Mouse (Mus musculus) spleen, postnatal 4 days (tissue): ENCODE measurements around the gene Scand1.

Experiments used
- DNase-seq, 2 experiments: peaks; one replicate each; pipeline ENCODE4 v3.0.0; 2022; ENCODE audit warnings: low spot score in 2 of 2

The Scand1 gene

DNA sequence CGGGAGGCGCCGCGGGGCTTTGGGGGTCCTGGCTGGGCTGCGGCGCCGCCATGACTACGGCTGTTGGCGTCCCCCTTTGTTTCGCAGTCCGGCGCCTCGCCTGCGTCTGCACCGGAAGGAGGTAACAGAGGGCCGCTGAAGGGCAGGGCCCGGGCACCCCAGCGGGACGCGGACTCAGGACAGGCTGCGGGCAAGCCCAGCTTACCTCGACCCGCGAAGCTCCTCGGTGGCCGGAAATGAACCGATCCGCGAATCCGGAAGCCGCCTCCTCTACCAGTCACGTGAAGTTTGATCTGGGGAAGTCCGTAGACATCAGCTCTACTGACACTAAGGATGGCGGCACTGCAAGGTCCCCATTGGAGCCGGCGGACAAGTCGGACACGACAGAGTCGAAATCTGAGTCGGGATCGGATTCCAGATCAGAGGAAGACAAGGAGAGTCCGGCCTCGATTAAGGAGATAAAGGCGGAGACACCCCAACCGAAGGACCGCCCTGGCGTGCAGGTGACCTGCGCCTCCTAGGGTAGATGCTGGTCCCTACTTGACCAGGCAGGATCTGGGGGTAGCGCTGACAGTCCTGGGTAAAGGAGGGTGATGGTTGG, at the start of gene Scand1, which contains the start of gene Cnbd2:
Gene Scand1, minus strand, starts transcription at position 408 of the 601 bp plus-strand sequence.
Gene Cnbd2, plus strand, starts transcription at position 3 of the 601 bp plus-strand sequence.
- peak; percentile 81 to 89 for DNase-seq

DNA sequence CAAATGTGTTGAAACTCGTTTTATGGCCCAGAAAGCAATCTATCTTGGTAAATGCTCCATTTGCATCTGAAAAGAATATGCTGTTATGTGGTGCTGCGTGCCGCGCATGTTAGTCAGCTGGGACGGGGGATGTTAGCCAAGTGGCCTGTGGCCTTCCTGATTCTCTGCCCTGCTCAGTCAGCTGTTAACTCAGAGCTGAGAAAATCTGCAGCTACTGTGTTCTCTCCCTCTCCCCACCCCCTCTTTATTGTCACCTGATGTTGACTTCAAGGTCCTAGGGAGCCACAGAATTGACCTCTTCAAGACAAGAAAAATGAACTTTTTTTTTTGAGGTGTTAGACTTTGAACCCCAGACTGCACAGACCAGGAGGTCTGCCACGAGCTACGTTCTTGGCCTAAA, 43.5 kb upstream of the Scand1 start:
- DNase-seq = no peak

DNA sequence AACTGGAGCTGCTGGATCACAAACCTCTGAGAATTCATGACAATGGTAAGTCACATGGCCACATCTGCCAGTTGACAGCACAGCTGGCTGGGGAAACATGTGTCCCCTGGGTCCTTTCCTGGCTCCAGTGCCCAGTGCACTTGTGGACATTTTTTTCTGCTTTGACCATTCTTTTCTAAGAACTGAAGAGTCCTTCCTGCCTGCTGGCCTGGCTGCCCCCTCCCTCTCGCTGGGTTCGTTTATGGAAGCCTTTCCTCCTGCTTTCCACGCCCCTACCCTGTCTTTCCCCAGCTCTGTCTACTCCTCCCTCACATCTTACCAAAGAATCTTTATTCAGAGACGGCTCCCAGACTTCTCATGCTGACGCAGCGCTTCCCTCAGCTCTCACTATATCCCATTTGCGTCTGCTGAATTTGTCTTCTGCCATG, 40.8 kb upstream of the Scand1 start:
- no peak for DNase-seq

GRCm38 (mm10) chr2:156352413-156353165, 40.1 kb upstream of the Scand1 start:
- DNase-seq = no peak

DNA sequence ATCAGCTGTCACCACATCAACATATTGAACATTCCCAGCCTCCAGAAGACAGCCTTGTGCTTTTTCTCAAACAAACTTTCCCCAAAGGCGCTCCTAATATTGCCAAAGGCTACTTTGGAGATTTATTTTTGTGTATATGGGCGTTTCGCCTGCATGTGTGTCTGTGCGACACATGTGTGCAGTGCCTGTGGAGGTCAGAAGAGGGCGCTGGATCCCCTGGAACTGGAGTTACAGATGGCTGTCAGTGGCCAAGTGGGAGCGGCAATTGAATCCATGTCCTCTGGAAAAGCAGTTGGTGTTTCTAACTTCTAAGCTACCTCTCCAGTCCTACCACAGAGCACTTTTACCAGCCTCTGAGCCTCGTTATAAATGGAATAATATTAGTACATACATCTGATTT, 38.7 kb upstream of the Scand1 start:
- DNase-seq = no peak

- no peak for DNase-seq
Measured at GRCm38 (mm10) chr2:156349286-156349848, 36.9 kb upstream of the Scand1 start.

DNA sequence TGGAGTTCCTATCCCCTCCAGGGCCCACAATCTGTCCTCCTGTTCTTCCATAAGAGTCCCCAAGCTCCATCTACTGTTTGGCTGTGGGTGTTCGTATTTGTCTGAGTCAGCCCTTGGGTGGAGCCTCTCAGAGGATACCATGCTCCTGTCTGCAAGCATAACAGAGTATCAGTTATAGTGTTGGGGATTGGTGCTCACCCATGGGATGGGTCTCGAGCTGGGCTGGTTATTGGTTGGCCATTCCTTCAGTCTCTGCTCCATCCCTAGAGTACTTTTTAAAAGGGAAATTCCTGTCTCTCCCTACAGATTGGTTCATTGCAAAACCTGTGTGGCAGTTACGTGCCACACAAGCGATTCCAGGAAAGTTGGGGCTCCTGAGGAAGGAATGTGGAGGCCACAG, 36.3 kb upstream of the Scand1 start:
- DNase-seq = no peak

- no peak for DNase-seq
Measured at GRCm38 (mm10) chr2:156344775-156345532, 32.5 kb upstream of the Scand1 start.

DNA sequence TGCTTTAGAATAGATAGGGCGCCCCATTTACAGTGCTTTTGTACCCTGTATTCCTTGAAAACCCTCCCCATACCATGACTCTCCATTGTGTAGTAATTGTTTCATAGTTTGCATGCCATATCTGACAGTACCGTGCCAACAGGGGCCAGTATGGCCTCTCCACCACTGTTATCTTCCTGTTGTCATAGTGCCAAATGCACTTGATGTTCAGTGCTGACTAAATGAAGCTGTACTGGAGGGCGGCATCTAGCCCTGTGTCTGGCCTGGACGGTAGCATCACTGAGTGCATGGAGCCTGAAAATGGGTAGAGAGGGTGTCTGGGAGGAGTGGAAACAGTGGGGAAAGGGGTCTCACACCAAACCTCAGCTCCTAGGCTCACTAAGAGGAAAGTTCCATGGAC, 27.6 kb upstream of the Scand1 start:
- no peak for DNase-seq

DNA sequence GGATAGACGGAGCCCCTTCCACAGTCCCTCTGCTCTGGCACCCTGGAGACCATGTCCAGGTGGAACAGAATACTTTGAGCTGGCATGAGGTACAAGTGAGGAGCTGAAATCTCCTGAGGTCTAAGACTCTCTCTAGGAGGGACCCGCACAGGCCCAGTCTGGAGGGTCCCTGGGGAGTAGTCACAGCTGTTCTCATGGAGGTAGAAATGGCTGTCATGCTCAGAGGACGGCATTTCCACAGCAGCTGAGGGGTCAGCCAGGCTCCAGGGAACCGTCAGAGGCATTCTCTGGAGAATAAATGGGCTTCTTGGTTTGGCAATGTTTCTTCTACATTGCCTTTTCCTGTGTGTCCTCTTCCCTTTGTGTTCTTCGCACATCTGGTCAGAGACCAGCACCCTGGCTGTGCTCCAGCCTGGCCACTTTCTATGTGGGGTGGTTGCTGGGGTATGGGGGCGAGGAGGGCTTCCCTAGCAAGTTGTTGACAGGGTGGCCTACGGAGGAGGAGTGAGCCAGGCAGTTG, 19.0 kb upstream of the Scand1 start:
- DNase-seq = no peak

GRCm38 (mm10) chr2:156330681-156331080, 18.2 kb upstream of the Scand1 start:
- DNase-seq = no peak

- DNase-seq = no peak
Measured at GRCm38 (mm10) chr2:156324681-156325080, 12.2 kb upstream of the Scand1 start.

GRCm38 (mm10) chr2:156324116-156324588, 11.6 kb upstream of the Scand1 start:
- peak in 1 of 2 experiments; percentile 26 for DNase-seq

GRCm38 (mm10) chr2:156321538-156321937, 9.0 kb upstream of the Scand1 start:
- DNase-seq = no peak

DNA sequence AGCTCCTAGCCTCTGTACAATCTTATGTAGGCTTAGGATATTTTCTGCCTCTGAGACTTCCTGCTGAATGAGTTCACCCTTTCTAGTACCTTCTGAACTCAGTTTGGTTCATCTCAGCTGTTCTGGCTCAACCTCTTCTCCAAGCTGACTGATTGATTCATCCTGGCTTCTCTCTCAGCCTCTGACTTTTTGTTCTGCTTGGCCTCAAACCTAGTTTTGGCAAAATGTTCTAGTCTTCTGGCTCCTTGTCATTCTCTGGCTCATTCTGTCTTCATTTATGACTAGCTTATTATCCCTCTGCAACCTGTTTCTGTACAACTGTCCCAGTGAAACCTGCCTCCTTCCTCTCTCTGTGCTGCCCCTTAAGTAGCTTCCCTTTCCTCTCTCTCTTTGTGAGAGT, 6.0 kb upstream of the Scand1 start:
- DNase-seq = no peak

DNA sequence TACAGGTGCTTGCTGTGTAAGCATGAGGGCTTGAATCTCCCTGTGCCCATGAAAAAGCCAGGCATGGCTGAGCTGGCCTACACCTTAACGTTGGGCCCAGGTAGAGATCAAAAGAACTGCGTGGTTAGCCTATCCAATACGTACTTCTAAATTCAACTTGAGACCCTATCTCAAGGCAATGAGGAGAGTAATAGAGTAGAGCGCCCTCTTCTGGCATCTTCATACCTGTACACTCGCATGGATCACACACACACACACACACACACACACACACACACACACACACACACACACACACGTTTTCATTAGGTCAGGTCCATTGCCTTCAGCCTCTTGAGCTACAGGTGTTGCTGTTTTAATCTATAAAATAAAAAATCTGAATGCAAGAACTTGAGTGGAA, 2.3 kb upstream of the Scand1 start:
- no peak for DNase-seq

GRCm38 (mm10) chr2:156313153-156313552, 649 bp upstream of the Scand1 start:
- DNase-seq = no peak

GRCm38 (mm10) chr2:156311841-156312291, 638 bp downstream of the Scand1 start:
- DNase-seq = peak; percentile 66 to 86

- no peak for DNase-seq
Measured at GRCm38 (mm10) chr2:156311441-156311840, 1.1 kb downstream of the Scand1 start.

- no peak for DNase-seq
Measured at GRCm38 (mm10) chr2:156310945-156311344, 1.6 kb downstream of the Scand1 start.

DNA sequence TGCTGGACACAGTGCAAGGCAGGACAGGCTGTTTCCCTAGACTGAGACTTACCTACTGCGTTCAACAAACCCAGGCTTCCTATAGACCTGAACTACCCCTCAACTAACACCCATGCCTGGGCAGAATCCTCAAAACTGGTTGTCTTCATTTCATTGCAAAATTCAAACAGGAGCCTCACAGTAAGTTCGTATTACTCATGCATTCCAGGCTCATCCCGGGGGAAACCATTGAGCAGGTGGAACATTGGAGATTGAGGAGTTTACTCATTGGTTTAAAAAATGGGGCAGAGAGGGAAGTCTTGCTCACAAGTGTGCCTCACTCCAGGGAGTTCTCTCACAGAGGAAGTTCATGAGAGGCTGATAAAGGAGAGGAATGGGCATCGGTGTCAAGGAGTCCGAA, 2.0 kb downstream of the Scand1 start:
- no peak for DNase-seq

DNA sequence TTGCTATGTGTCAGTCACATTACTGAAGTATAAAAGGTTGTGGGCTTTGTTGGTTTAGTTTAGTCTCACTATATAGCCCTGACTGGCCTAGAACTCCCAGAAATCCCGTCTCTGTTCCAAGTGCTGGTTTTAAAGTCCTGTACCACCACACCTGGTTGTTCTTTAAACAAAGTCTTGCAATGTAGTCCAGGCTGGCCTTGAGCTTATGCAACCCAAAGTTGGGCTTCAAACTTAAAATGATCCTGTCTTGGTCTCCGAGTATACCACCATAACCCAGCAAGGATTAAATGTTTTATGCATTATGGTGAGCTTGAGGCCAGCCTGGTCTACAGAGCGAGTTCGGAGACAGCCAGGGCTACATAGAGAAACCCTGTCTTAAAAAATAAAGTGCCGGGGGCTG, 2.6 kb downstream of the Scand1 start:
- no peak for DNase-seq
